Mouse (Mus musculus) CH12.LX (cell line): ENCODE results near the gene Hip1r. TPM values are rescaled to one million over a fixed set of nuclear protein-coding genes. Genes with fewer than 3 reads are reported as not detected.

Experiments
- DNase-seq: peaks from one replicate; pipeline ENCODE4 v3.0.0-alpha.2; 2013; ENCODE audit errors: extremely low read depth
- H3K27ac ChIP-seq: 2 replicates; pipeline ENCODE4 v1.5.1; 2012; ENCODE audit warnings: low read depth, mild to moderate bottlenecking, control low read depth, moderate library complexity; ENCODE audit not compliant: insufficient read depth
- H3K27me3 ChIP-seq: replicated peaks from 2 replicates; pipeline ENCODE3; 2012; ENCODE audit warnings: inconsistent platforms
- H3K36me3 ChIP-seq, 2 experiments: replicated peaks in 1 of 2; 2 replicates each; pipeline versions ENCODE3 to v1.6.1; 2012; ENCODE audit warnings: inconsistent platforms in 1 of 2, low read length in 1 of 2, mild to moderate bottlenecking in 1 of 2, mixed read lengths in 1 of 2, moderate library complexity in 1 of 2; ENCODE audit not compliant: control insufficient read depth in 1 of 2, insufficient read depth in 1 of 2
- H3K4me1 ChIP-seq, 2 experiments: 2 replicates each; pipeline ENCODE4 v1.6.1; 2012; ENCODE audit warnings: inconsistent platforms in 1 of 2, moderate library complexity in 1 of 2; ENCODE audit not compliant: insufficient read depth in 2 of 2, control insufficient read depth in 1 of 2
- H3K4me2 ChIP-seq: 2 replicates; pipeline ENCODE4 v1.6.1; 2012; ENCODE audit warnings: low read depth, mild to moderate bottlenecking, control low read depth; ENCODE audit not compliant: poor library complexity, insufficient read depth, severe bottlenecking
- H3K4me3 ChIP-seq, 3 experiments: fragments of 150-350 bp in 1 of 3; sonication (generic) in 1 of 3; replicated peaks in 1 of 3; 2 replicates each; pipeline versions ENCODE3 to v1.5.1; 2011 to 2012; ENCODE audit warnings: low read depth in 2 of 3, low read length in 2 of 3, mild to moderate bottlenecking in 2 of 3, moderate library complexity in 2 of 3, control low read depth in 1 of 3, improper control_type of control experiment in 1 of 3, inconsistent platforms in 1 of 3, mixed read lengths in 1 of 3; ENCODE audit not compliant: poor library complexity in 1 of 3
- H3K79me2 ChIP-seq: replicated peaks from 2 replicates; pipeline ENCODE4 v1.6.1; 2012; ENCODE audit warnings: mild to moderate bottlenecking, moderate library complexity; ENCODE audit not compliant: control insufficient read depth, poor library complexity, insufficient read depth, severe bottlenecking; ENCODE audit errors: extremely low read depth
- H3K9ac ChIP-seq: 2 replicates; pipeline ENCODE4 v1.6.1; 2012; ENCODE audit warnings: low read depth, mild to moderate bottlenecking, control low read depth, moderate library complexity; ENCODE audit not compliant: insufficient read depth
- H3K9me3 ChIP-seq: replicated peaks from 2 replicates; pipeline ENCODE3; 2012; ENCODE audit warnings: low read length, inconsistent platforms, mixed read lengths
- BHLHE40 ChIP-seq: IDR thresholded peaks from 2 replicates; pipeline ENCODE4 v1.6.1; 2011; ENCODE audit warnings: mild to moderate bottlenecking, low read depth, low read length, improper control_type of control experiment
- CHD1 ChIP-seq: IDR thresholded peaks from 2 replicates; pipeline ENCODE4 v1.6.1; 2012; ENCODE audit warnings: low read depth, low read length, improper control_type of control experiment, inconsistent platforms
- CHD2 ChIP-seq: IDR thresholded peaks from 2 replicates; pipeline ENCODE4 v1.6.1; 2011; ENCODE audit warnings: low read length, improper control_type of control experiment
- CTCF ChIP-seq, 2 experiments: IDR thresholded peaks in 1 of 2; conservative IDR thresholded peaks in 1 of 2; 2 replicates each; pipeline ENCODE4 v1.5.1; 2011 to 2012; ENCODE audit warnings: low read depth in 2 of 2, low read length in 2 of 2, improper control_type of control experiment in 1 of 2, inconsistent platforms in 1 of 2, mild to moderate bottlenecking in 1 of 2, moderate library complexity in 1 of 2
- E2F4 ChIP-seq: IDR thresholded peaks from 2 replicates; pipeline ENCODE4 v1.6.1; 2011; ENCODE audit warnings: low read depth, low read length, improper control_type of control experiment; ENCODE audit not compliant: insufficient replicate concordance
- ELF1 ChIP-seq: IDR thresholded peaks from 2 replicates; pipeline ENCODE4 v1.6.1; 2014; ENCODE audit warnings: low read depth, mild to moderate bottlenecking, inconsistent platforms, low read length, improper control_type of control experiment
- EP300 ChIP-seq: IDR thresholded peaks from 2 replicates; pipeline ENCODE4 v1.6.1; 2011; ENCODE audit warnings: low read length, improper control_type of control experiment
- ETS1 ChIP-seq: conservative IDR thresholded peaks from 2 replicates; pipeline ENCODE4 v1.6.1; 2012; ENCODE audit warnings: low read depth, mild to moderate bottlenecking, inconsistent platforms, low read length, improper control_type of control experiment, moderate library complexity
- GABPA ChIP-seq: IDR thresholded peaks from 2 replicates; pipeline ENCODE4 v1.6.1; 2012; ENCODE audit warnings: low read depth, low read length, improper control_type of control experiment, inconsistent platforms; ENCODE audit not compliant: insufficient replicate concordance
- IRF4 ChIP-seq: IDR thresholded peaks from 2 replicates; pipeline ENCODE4 v1.6.1; 2014; ENCODE audit warnings: low read depth, mild to moderate bottlenecking, inconsistent platforms, low read length, improper control_type of control experiment
- JUN ChIP-seq: IDR thresholded peaks from 2 replicates; pipeline ENCODE4 v1.6.1; 2011; ENCODE audit warnings: low read depth, mild to moderate bottlenecking, low read length, improper control_type of control experiment, moderate library complexity; ENCODE audit not compliant: insufficient read depth
- JUND ChIP-seq: conservative IDR thresholded peaks from 2 replicates; pipeline ENCODE4 v1.6.1; 2011; ENCODE audit warnings: low read depth, low read length, improper control_type of control experiment
- MAFK ChIP-seq: IDR thresholded peaks from 2 replicates; pipeline ENCODE4 v1.6.1; 2011; ENCODE audit warnings: low read length, improper control_type of control experiment; ENCODE audit not compliant: insufficient replicate concordance
- MAX ChIP-seq: IDR thresholded peaks from 2 replicates; pipeline ENCODE4 v1.6.1; 2011; ENCODE audit warnings: low read length, improper control_type of control experiment
- MAZ ChIP-seq: IDR thresholded peaks from 2 replicates; pipeline ENCODE4 v1.6.1; 2012; ENCODE audit warnings: low read depth, mild to moderate bottlenecking, inconsistent platforms, low read length, improper control_type of control experiment, moderate library complexity
- MEF2A ChIP-seq: IDR thresholded peaks from 2 replicates; pipeline ENCODE4 v1.6.1; 2014; ENCODE audit warnings: low read depth, mild to moderate bottlenecking, inconsistent platforms, low read length, improper control_type of control experiment, borderline replicate concordance
- MXI1 ChIP-seq: IDR thresholded peaks from 2 replicates; pipeline ENCODE4 v1.6.1; 2011; ENCODE audit warnings: mild to moderate bottlenecking, low read depth, low read length, improper control_type of control experiment
- MYC ChIP-seq: IDR thresholded peaks from 2 replicates; pipeline ENCODE4 v1.6.1; 2011; ENCODE audit warnings: low read depth, mild to moderate bottlenecking, improper control_type of control experiment, low read length
- NELFE ChIP-seq: IDR thresholded peaks from 2 replicates; pipeline ENCODE4 v1.6.1; 2011; ENCODE audit warnings: low read depth, low read length, improper control_type of control experiment
- POLR2A ChIP-seq: IDR thresholded peaks from 2 replicates; pipeline ENCODE4 v1.6.1; 2011; ENCODE audit warnings: low read depth, mild to moderate bottlenecking, improper control_type of control experiment, low read length
- RCOR1 ChIP-seq: conservative IDR thresholded peaks from 2 replicates; pipeline ENCODE4 v1.6.1; 2012; ENCODE audit warnings: low read depth, mild to moderate bottlenecking, inconsistent platforms, low read length, improper control_type of control experiment
- SIN3A ChIP-seq: IDR thresholded peaks from 2 replicates; pipeline ENCODE4 v1.6.1; 2012; ENCODE audit warnings: low read length, improper control_type of control experiment, inconsistent platforms
- SMC3 ChIP-seq: IDR thresholded peaks from 2 replicates; pipeline ENCODE4 v1.6.1; 2011; ENCODE audit warnings: low read depth, low read length, improper control_type of control experiment
- TCF12 ChIP-seq: IDR thresholded peaks from 2 replicates; pipeline ENCODE4 v1.6.1; 2014; ENCODE audit warnings: low read depth, mild to moderate bottlenecking, inconsistent platforms, low read length, improper control_type of control experiment
- UBTF ChIP-seq: IDR thresholded peaks from 2 replicates; pipeline ENCODE4 v1.6.1; 2012; ENCODE audit warnings: low read depth, mild to moderate bottlenecking, inconsistent platforms, low read length, improper control_type of control experiment, moderate library complexity
- USF1 ChIP-seq: IDR thresholded peaks from 2 replicates; pipeline ENCODE4 v1.6.1; 2014; ENCODE audit warnings: low read depth, mild to moderate bottlenecking, inconsistent platforms, low read length, improper control_type of control experiment
- ZMIZ1 ChIP-seq: IDR thresholded peaks from 2 replicates; pipeline ENCODE4 v1.6.1; 2012; ENCODE audit warnings: low read depth, mild to moderate bottlenecking, inconsistent platforms, low read length, improper control_type of control experiment
- ZNF384 ChIP-seq: IDR thresholded peaks from 2 replicates; pipeline ENCODE4 v1.6.1; 2012; ENCODE audit warnings: low read depth, low read length, improper control_type of control experiment, inconsistent platforms
- dilution Hi-C: fragments of 300-500 bp; cut with MboI; formaldehyde crosslinking; loops from 2 replicates; pipeline ENCODE4 v1.14.3; 2020; ENCODE audit warnings: low sequenced_read_pairs; ENCODE audit not compliant: extremely low pct_unique_long_range_greater_than_20kb, extremely low pct_ligation_motif_present
- in situ Hi-C: fragments of 300-500 bp; cut with MboI; formaldehyde crosslinking; loops from 3 replicates; pipeline ENCODE4 v1.14.3; 2019; ENCODE audit warnings: low sequenced_read_pairs, low pct_ligation_motif_present, low pct_unique_long_range_greater_than_20kb, mixed read lengths
- polyA plus RNA-seq: library from polyadenylated mRNA; unstranded; fragments of >175 nt; gene quantifications from 2 replicates; pipeline ENCODE4 v1.2.1, GENCODE M21; 2012; ENCODE audit warnings: low read depth; ENCODE audit not compliant: insufficient read length
- total RNA-seq, 2 experiments: library from RNA; depleted of rRNA; stranded (reverse); fragments of 300-350 nt in 1 of 2; fragments of >200 nt in 1 of 2; gene quantifications; 2 replicates each; pipeline ENCODE4 v1.2.3; 2012 to 2014

Gene Hip1r
- total and polyA plus RNA-seq, 3 experiments = 26.1 to 49.8 (median 44.7) TPM

- peak overlapping the region; percentile 8; the same call in 1 of the 2 replicates for H3K27ac ChIP-seq
- peaks cover 3 to 50% of the 10 kb centered on the region in 2 experiments for H3K36me3 ChIP-seq
- peaks cover 53 to 96% of the 10 kb centered on the region in 2 experiments for H3K4me1 ChIP-seq
- peaks cover 18% of the 10 kb centered on the region for H3K79me2 ChIP-seq
- TF ChIP-seq TCF12 (no peak), MXI1 (peak; percentile 79), NELFE (no peak), SMC3 (no peak), USF1 (peak; percentile 51), POLR2A (no peak), BHLHE40 (peak; percentile 86), MAX (peak; percentile 80)
- H3K9me3 ChIP-seq = no peaks in the 10 kb centered on the region
- peak overlapping the region in 1 of 3 experiments; percentile 20 for H3K4me3 ChIP-seq
- no peak for DNase-seq
- peak overlapping the region; percentile 90 for H3K4me2 ChIP-seq
- dilution Hi-C loops = no loop called here
- no peaks in the 10 kb centered on the region for H3K27me3 ChIP-seq
- in situ Hi-C loops = no loop called here
- H3K9ac ChIP-seq = peak overlapping the region; percentile 48
These were observed 48.3 kb downstream of the Hip1r start for GRCm38 (mm10) chr5:124021701-124022100.

GRCm38 (mm10) chr5:124022365-124022764 is 48.9 kb downstream of the Hip1r start:
- H3K4me2 ChIP-seq = peak overlapping the region; percentile 90
- peaks cover 20% of the 10 kb centered on the region for H3K79me2 ChIP-seq
- H3K27me3 ChIP-seq = no peaks in the 10 kb centered on the region
- TF ChIP-seq CTCF (conservative IDR thresholded peaks at IDR 0.05 in 1 of 2, IDR thresholded peaks at IDR 0.05 in 1 of 2; ENCODE audit: low read depth in 2 of 2, low read length in 2 of 2) (no peak), BHLHE40 (peak; percentile 62; the same call in 1 of the 2 replicates), EP300 (peak; percentile 84), ELF1 (peak; percentile 53; the same call in 1 of the 2 replicates), MXI1 (peak; percentile 28; the same call in 1 of the 2 replicates), ZNF384 (peak; percentile 96), MAZ (peak; percentile 72; the same call in 1 of the 2 replicates), UBTF (no peak), NELFE (no peak), MAX (peak; percentile 68), MYC (peak; percentile 78), MEF2A (peak; percentile 75), JUN (peak; percentile 57; the same call in 1 of the 2 replicates), E2F4 (no peak), CHD1 (peak; percentile 88; the same call in 1 of the 2 replicates), JUND (peak; percentile 81), ETS1 (0 out of 2 replicates have a peak, but pooled peaks have one; percentile 27), SIN3A (peak; percentile 63), GABPA (no peak), MAFK (peak; percentile 71; the same call in 1 of the 2 replicates), RCOR1 (peak; percentile 85; the same call in 1 of the 2 replicates), ZMIZ1 (no peak), IRF4 (peak; percentile 83), CHD2 (peak; percentile 66)
- TF ChIP-seq, all 38 proteins: peak for 18
- in situ Hi-C loops (no loop called here), dilution Hi-C loops (no loop called here)
- H3K9me3 ChIP-seq = no peaks in the 10 kb centered on the region
- peak overlapping the region; percentile 8; the same call in 1 of the 2 replicates for H3K27ac ChIP-seq
- no peak for DNase-seq
- H3K4me1 ChIP-seq = peaks cover 47 to 91% of the 10 kb centered on the region in 2 experiments
- H3K36me3 ChIP-seq = peaks cover 3 to 49% of the 10 kb centered on the region in 2 experiments
- H3K9ac ChIP-seq = peak overlapping the region; percentile 48
- peak overlapping the region in 1 of 3 experiments; percentile 9 for H3K4me3 ChIP-seq
